In genomic region chr15:82777856-82778255, GRCm38 (mm10) we compare ENCODE assay signal across 19 mouse cellular contexts. TPM values are rescaled to one million over a fixed set of nuclear protein-coding genes. Genes with fewer than 3 reads are reported as not detected.
"Had no signal": no experiment of that assay in that cellular context is flagged by ENCODE, and none has a peak within 500 bp of the region (broad histone marks: within the 10 kb centered on the region; RNA-seq: fewer than 3 reads in every experiment).

No protein-coding gene starts in this region.

RNA-seq across cellular contexts. Expression of gene Cyp2d40, which starts 13.9 kb away (rescaled TPM):
- polyA plus RNA-seq: cortical plate, adult 2 months; embryonic facial prominence, embryonic 10.5 days; embryonic facial prominence, embryonic 11.5 days; embryonic facial prominence, embryonic 12.5 days; embryonic facial prominence, embryonic 13.5 days; embryonic facial prominence, embryonic 14.5 days; embryonic facial prominence, embryonic 15.5 days; erythroblast, embryonic 14.5 days; forebrain, embryonic 10.5 days; forebrain, embryonic 11.5 days; forebrain, embryonic 12.5 days; forebrain, embryonic 13.5 days; forebrain, embryonic 14.5 days; forebrain, embryonic 15.5 days; forebrain, embryonic 16.5 days; forebrain, postnatal 0 days; frontal cortex, adult 2 months; gonadal fat pad, adult 2 months; heart, adult 2 months had no signal

RNA-seq across cellular contexts. Expression of gene Cyp2d26, which starts 16.2 kb away (rescaled TPM):
- polyA plus RNA-seq: embryonic facial prominence, embryonic 10.5 days; embryonic facial prominence, embryonic 11.5 days; embryonic facial prominence, embryonic 12.5 days; embryonic facial prominence, embryonic 13.5 days; embryonic facial prominence, embryonic 14.5 days; embryonic facial prominence, embryonic 15.5 days; erythroblast, embryonic 14.5 days; forebrain, embryonic 10.5 days; forebrain, embryonic 11.5 days; forebrain, embryonic 12.5 days; forebrain, embryonic 14.5 days; forebrain, embryonic 15.5 days; forebrain, embryonic 16.5 days; forebrain, postnatal 0 days; heart, adult 2 months had no signal
